Mouse (Mus musculus) kidney, postnatal 25 days (tissue): Measurements from ENCODE around the gene Gm20822.
"Not testable (repeated sequence)": the region's sequence is repeated elsewhere in the genome, so short reads cannot be mapped to it uniquely, and the experiment has no call there.

Experiments
- DNase-seq, 2 experiments: peaks; one replicate each; pipeline ENCODE4 v3.0.0; 2021; ENCODE audit warnings: mixed read lengths in 2 of 2

The Gm20822 gene

GRCm38 (mm10) chrY:15884671-15885070, at the start of gene Gm20822:
Gene Gm20822, minus strand, starts transcription at chrY:15884771.
- DNase-seq = not testable (repeated sequence)
